Mouse (Mus musculus): ENCODE results near the gene Mthfd1. TPM values are rescaled to one million over a fixed set of nuclear protein-coding genes. Genes with fewer than 3 reads are reported as not detected.

Mthfd1 gene
- polyA plus RNA-seq, 1 experiment from 2014 or later = 48.6 TPM

DNA sequence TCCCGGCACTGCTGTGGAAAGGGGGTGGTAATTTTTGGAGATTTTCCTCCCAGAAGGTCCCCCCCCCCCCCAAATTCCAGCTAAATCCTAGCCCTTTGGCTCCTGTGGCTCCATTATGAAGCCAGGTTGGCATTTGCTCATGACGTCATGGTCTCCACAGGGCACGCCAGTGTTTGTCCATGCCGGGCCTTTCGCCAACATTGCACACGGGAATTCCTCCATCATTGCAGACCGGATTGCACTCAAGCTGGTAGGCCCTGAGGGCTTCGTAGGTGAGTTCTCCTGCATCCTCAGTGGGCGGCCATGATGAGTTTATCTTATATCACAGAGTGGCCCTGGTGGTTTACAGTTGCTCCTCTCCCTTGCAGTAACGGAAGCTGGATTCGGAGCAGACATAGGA, 48.4 kb downstream of the Mthfd1 start:
- Histone ChIP-seq H3K4me1 (replicated peaks) (peaks cover 33% of the 10 kb centered on the region), H3K27me3 (replicated peaks) (no peaks in the 10 kb centered on the region), H3K36me3 (peaks cover 56% of the 10 kb centered on the region), H3K9ac (no peak overlapping the region), H3K27ac (ENCODE audit: poor library complexity, severe bottlenecking) (no peak overlapping the region), H3K4me2 (no peak overlapping the region), H3K9me3 (replicated peaks) (no peaks in the 10 kb centered on the region), H3K4me3 (no peak overlapping the region)
- ATAC-seq (ENCODE audit: insufficient number of reproducible peaks, low FRiP score) = no peak; the same call in 1 of the 2 replicates
- 92% methylated on average over 11 of the region's 11 CpGs for WGBS

DNA sequence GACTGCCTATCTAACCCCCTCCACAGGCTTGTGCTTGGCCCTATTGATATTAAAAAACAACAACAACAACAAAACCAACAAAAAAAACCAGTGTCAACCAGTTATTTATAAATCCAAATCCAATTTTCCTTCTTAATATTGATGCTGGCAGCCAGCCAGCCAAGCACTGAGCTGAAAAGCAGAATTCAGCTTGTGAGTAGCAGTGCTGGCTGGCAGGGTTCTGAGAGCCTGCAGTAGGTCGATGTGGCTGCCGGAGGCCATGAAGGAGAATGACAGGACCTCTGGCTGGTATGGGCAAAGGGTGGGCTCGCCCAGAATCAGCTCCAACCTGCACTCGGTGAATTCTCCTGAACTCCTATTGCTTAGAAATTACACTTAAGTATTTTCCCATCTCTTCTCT, 49.1 kb downstream of the Mthfd1 start:
- ATAC-seq (ENCODE audit: insufficient number of reproducible peaks, low FRiP score) = no peak
- Histone ChIP-seq H3K4me2 (no peak overlapping the region), H3K4me3 (no peak overlapping the region), H3K9ac (no peak overlapping the region), H3K27me3 (replicated peaks) (no peaks in the 10 kb centered on the region), H3K4me1 (replicated peaks) (peaks cover 29% of the 10 kb centered on the region), H3K9me3 (replicated peaks) (no peaks in the 10 kb centered on the region), H3K27ac (ENCODE audit: poor library complexity, severe bottlenecking) (no peak overlapping the region), H3K36me3 (peaks cover 49% of the 10 kb centered on the region)
- WGBS = 67% methylated on average over 4 of the region's 4 CpGs

DNA sequence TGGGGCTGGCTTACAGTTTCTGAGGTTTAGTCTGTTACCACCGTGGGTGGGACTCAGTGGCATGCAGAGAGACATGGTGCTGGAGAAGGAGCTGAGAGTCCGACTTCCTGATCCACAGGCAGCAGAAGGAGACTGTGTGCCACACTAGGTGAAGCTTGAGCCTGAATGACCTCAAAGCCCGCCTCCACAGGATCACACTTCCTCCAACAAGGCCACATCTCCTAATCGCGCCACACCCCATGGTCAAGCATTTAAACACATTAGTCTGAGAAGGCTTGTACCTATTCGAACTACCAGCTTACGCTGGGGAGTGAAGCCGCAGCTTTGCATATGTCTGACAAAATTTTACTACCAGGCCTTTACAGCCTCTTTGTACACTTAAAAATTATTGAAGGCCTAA, 50.0 kb downstream of the Mthfd1 start:
- WGBS = 90% methylated on average over 8 of the region's 8 CpGs
- Histone ChIP-seq H3K27ac (ENCODE audit: poor library complexity, severe bottlenecking) (no peak overlapping the region), H3K9me3 (replicated peaks) (no peaks in the 10 kb centered on the region), H3K27me3 (replicated peaks) (no peaks in the 10 kb centered on the region), H3K9ac (no peak overlapping the region), H3K4me3 (no peak overlapping the region), H3K36me3 (peaks cover 46% of the 10 kb centered on the region), H3K4me1 (replicated peaks) (peaks cover 30% of the 10 kb centered on the region), H3K4me2 (no peak overlapping the region)
- ATAC-seq (ENCODE audit: insufficient number of reproducible peaks, low FRiP score) = no peak

DNA sequence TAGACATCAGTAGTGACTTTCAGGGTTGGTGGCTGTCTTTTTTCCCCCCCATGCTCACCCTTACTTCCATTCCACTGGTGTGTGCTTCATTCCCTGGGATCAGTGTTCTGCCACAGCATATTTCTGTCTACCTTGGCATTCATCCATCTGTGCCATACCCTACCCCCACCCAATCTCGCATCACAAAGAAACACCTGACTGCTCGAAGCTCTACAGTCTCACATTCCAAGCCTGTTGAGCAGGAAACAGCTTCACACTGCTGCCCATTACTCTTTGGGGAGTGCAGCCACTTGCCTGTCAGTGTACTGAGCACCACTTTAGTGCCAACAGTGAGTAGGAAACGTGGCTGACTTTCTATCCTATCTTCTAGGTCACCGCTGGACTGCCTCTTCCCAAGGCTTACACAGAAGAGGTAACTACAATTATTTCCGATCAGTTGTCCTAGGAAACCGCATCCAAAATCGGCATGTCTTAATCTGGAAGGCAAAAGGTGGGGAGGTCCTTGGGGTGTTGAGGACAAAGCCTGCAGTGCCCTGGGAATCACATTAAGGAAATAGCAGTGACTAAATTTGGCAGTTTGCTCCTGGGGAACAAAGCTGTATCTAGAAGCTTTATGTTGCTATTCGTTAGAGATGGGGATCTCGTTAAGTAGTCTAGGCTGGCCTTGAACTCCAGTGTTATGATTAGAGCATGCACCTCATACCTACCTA, 51.9 kb downstream of the Mthfd1 start:
- Histone ChIP-seq H3K27ac (ENCODE audit: poor library complexity, severe bottlenecking) (peak overlapping the region; percentile 79), H3K27me3 (replicated peaks) (no peaks in the 10 kb centered on the region), H3K36me3 (peaks cover 30% of the 10 kb centered on the region), H3K9me3 (replicated peaks) (no peaks in the 10 kb centered on the region), H3K9ac (no peak overlapping the region), H3K4me3 (no peak overlapping the region), H3K4me1 (replicated peaks) (peaks cover 49% of the 10 kb centered on the region), H3K4me2 (no peak overlapping the region)
- ATAC-seq (ENCODE audit: insufficient number of reproducible peaks, low FRiP score) = no peak
- 71% methylated on average over 9 of the region's 9 CpGs for WGBS

DNA sequence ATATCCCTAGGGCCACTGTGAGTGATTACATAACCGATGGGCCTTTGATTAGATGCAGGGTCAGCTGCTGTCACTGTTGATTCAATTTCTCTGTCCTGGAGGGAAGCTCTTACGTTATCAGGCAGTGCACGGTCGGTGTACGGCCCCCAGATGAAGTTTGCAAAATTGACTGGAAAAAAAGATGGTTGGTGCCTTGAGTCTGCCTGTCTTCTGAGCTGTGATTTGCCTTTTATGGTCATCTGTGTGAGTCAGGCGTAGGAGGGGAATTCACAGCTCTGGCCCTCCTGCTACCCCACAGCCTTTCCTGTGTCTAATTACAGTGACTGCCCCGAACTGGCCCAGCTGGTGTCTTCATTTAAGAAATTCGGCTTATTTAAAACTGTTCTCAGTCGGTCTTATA, 52.9 kb downstream of the Mthfd1 start:
- Histone ChIP-seq H3K9ac (no peak overlapping the region), H3K4me3 (no peak overlapping the region), H3K4me2 (no peak overlapping the region), H3K36me3 (peaks cover 26% of the 10 kb centered on the region), H3K27ac (ENCODE audit: poor library complexity, severe bottlenecking) (peak overlapping the region; percentile 79), H3K9me3 (replicated peaks) (no peaks in the 10 kb centered on the region), H3K27me3 (replicated peaks) (no peaks in the 10 kb centered on the region), H3K4me1 (replicated peaks) (peaks cover 51% of the 10 kb centered on the region)
- ATAC-seq (ENCODE audit: insufficient number of reproducible peaks, low FRiP score) = 0 out of 2 replicates have a peak, but pooled peaks have one; percentile 49
- WGBS = 19% methylated on average over 9 of the region's 9 CpGs

DNA sequence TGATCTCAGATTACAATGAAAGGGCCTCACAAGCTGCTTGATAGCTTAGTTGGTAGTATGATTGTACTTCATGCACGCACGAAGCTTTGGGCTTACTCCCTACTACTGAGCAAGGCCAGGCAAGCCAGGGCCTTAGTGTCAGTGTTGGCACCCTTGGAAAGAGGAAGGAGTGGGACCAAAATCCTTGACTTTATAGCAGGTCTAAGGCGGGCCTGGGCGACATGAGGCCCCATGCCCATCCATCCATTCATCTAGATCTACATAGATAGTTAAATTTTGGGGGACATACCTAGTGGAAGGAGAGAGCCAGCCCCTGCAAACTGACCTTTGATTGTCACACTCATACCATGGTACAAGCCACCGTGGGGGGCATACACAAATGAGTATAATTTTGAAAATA, 53.3 kb downstream of the Mthfd1 start:
- H3K9ac ChIP-seq = no peak overlapping the region
- no peaks in the 10 kb centered on the region for H3K27me3 ChIP-seq (replicated peaks)
- peaks cover 51% of the 10 kb centered on the region for H3K4me1 ChIP-seq (replicated peaks)
- H3K4me2 ChIP-seq = no peak overlapping the region
- no peak for ATAC-seq (ENCODE audit: insufficient number of reproducible peaks, low FRiP score)
- H3K9me3 ChIP-seq (replicated peaks) = no peaks in the 10 kb centered on the region
- H3K4me3 ChIP-seq = no peak overlapping the region
- peak overlapping the region; percentile 79 for H3K27ac ChIP-seq (ENCODE audit: poor library complexity, severe bottlenecking)
- H3K36me3 ChIP-seq = peaks cover 26% of the 10 kb centered on the region
- 77% methylated on average over 5 of the region's 5 CpGs for WGBS

DNA sequence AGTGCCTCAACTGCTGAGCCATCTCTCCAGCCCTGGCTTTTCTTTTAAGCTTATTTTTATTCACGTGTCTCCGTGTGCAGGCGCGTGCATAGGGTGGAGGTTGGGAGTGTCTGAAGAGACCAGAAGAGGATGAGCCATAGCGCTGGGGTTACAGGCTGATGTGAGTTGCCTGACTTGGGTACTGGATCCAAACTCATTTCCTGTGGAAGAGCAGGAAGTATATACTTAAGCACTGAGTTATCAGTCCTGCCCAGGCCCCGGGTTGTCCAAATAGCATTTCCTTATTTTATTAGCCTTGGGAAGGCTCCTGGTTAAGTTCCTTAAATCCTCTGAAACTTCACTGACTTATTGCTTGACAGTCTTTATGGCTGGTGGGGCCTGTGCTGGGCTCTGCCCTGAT, 54.9 kb downstream of the Mthfd1 start:
- WGBS = 62% methylated on average over 6 of the region's 6 CpGs
- peaks cover 51% of the 10 kb centered on the region for H3K4me1 ChIP-seq (replicated peaks)
- peaks cover 31% of the 10 kb centered on the region for H3K36me3 ChIP-seq
- ATAC-seq (ENCODE audit: insufficient number of reproducible peaks, low FRiP score) = no peak
- H3K9ac ChIP-seq = no peak overlapping the region
- no peaks in the 10 kb centered on the region for H3K27me3 ChIP-seq (replicated peaks)
- no peaks in the 10 kb centered on the region for H3K9me3 ChIP-seq (replicated peaks)
- H3K4me3 ChIP-seq = no peak overlapping the region
- H3K4me2 ChIP-seq = no peak overlapping the region
- H3K27ac ChIP-seq (ENCODE audit: poor library complexity, severe bottlenecking) = no peak overlapping the region

DNA sequence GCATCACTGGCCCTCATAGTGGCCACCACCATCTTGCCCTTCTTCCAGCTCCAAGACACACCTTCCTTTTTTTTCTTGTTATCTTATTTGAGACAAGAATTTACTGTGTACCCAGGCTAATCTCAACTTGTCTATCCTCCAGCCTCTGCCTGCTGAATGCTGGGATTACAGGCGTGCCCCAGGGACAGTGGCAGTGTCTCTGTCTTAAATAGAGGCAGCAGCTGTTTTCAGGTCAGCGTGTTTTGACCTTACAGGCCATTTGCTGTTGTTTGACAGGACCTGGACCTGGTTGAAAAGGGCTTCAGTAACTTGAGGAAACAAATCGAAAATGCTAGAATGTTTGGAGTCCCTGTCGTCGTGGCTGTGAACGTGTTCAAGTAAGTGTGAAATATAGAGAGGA, 55.5 kb downstream of the Mthfd1 start:
- Histone ChIP-seq H3K27me3 (replicated peaks) (no peaks in the 10 kb centered on the region), H3K9ac (no peak overlapping the region), H3K4me1 (replicated peaks) (peaks cover 51% of the 10 kb centered on the region), H3K9me3 (replicated peaks) (no peaks in the 10 kb centered on the region), H3K4me2 (no peak overlapping the region), H3K36me3 (peaks cover 32% of the 10 kb centered on the region), H3K27ac (ENCODE audit: poor library complexity, severe bottlenecking) (no peak overlapping the region), H3K4me3 (no peak overlapping the region)
- 53% methylated on average over 6 of the region's 6 CpGs for WGBS
- no peak for ATAC-seq (ENCODE audit: insufficient number of reproducible peaks, low FRiP score)

DNA sequence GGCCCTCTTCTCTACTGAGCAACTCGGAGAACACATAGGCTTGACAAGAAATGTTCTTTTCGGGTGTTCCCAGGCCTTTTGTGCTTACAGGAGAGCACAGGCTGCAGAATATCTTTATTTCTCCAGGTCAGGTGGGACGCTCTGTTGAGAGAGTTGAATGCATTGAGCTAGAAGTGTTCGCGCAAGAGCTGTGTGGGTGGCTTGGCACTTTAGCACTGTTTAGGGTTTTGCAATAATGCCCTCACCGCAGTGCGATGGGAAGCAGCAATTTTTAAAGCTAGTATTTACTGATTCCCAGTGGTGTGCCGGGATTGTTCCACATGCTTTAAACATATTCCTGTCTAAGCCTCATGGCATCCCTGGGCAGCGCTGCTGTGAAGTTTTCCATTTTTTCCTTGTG, 56.1 kb downstream of the Mthfd1 start:
- H3K27ac ChIP-seq (ENCODE audit: poor library complexity, severe bottlenecking) = no peak overlapping the region
- 87% methylated on average over 9 of the region's 9 CpGs for WGBS
- no peaks in the 10 kb centered on the region for H3K9me3 ChIP-seq (replicated peaks)
- no peak overlapping the region for H3K4me2 ChIP-seq
- no peak overlapping the region for H3K4me3 ChIP-seq
- peaks cover 31% of the 10 kb centered on the region for H3K36me3 ChIP-seq
- H3K27me3 ChIP-seq (replicated peaks) = no peaks in the 10 kb centered on the region
- H3K9ac ChIP-seq = no peak overlapping the region
- peaks cover 50% of the 10 kb centered on the region for H3K4me1 ChIP-seq (replicated peaks)
- ATAC-seq (ENCODE audit: insufficient number of reproducible peaks, low FRiP score) = no peak

DNA sequence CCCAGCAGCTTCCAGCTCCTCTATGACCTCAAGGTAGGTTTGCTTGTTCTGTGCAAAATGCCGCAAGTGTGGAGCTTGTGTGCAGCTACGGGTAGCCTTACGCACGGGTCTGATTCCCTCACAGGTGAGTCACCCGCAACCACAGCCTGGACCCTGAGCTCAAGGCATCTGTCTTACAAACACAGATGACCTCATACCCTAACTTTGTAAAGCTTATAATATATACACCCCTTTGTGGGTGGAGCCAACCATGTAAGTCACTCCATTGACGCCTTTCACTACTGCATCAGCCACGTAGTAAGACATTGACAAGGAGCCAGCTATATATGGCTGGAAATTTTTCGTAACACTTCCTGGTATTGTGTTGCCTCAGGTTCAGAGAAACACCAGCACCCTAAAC, 56.9 kb downstream of the Mthfd1 start:
- H3K9ac ChIP-seq = no peak overlapping the region
- peaks cover 31% of the 10 kb centered on the region for H3K36me3 ChIP-seq
- no peak overlapping the region for H3K27ac ChIP-seq (ENCODE audit: poor library complexity, severe bottlenecking)
- no peak for ATAC-seq (ENCODE audit: insufficient number of reproducible peaks, low FRiP score)
- peaks cover 48% of the 10 kb centered on the region for H3K4me1 ChIP-seq (replicated peaks)
- no peaks in the 10 kb centered on the region for H3K9me3 ChIP-seq (replicated peaks)
- WGBS = 69% methylated on average over 8 of the region's 8 CpGs
- H3K4me3 ChIP-seq = no peak overlapping the region
- H3K27me3 ChIP-seq (replicated peaks) = no peaks in the 10 kb centered on the region
- H3K4me2 ChIP-seq = no peak overlapping the region

DNA sequence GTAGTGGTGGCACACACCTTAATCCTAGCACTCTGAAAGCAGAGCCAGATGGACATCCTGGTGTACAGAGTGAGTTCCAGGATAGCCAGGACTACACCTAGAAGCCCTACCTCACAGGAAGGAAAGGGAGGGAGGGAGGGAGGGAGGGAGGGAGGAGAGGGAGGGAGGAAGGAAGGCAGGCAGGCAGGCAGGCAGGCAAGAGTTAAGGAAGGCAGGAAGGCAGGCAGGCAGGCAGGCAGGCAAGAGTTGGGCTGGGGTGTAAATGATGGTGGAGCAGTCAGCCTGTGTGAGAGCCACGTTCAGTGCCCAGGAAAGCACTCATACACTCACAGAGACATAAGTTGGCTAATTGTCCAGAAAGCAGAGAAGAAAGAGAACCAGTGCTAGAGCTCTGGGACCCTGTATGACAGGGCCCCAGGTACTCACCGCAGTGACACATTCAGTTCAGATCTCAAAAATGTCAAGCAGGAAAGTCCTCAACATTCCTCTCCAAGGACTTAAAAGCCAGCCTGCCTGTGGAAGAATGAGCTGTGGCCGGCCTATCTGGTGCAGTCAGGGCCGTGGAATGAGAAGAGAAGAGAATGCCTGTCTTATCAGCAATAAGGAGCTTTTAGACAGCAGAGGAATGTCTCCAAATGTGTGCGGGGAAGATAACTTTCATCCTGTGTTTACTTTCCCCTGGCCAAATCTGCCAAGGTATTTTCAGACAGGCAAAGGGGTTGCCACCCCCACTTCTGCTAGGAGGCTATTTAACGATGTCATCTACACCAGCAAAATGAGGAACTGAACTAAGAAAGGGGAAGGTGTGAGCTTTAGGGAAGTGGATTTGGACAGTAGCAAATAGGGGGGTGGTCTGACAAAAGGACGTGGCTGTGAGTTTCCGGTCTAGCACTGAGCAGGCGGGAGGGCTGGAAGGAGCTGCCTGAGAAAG, 63.4 kb downstream of the Mthfd1 start:
- peak; percentile 89 for ATAC-seq (ENCODE audit: insufficient number of reproducible peaks, low FRiP score)
- H3K27ac ChIP-seq (ENCODE audit: poor library complexity, severe bottlenecking) = peak overlapping the region; percentile 96
- H3K27me3 ChIP-seq (replicated peaks) = no peaks in the 10 kb centered on the region
- no peak overlapping the region for H3K4me3 ChIP-seq
- peaks cover 45% of the 10 kb centered on the region for H3K4me1 ChIP-seq (replicated peaks)
- peak overlapping the region; percentile 51 for H3K4me2 ChIP-seq
- H3K36me3 ChIP-seq = peaks cover 35% of the 10 kb centered on the region
- peak overlapping the region; percentile 42 for H3K9ac ChIP-seq
- no peaks in the 10 kb centered on the region for H3K9me3 ChIP-seq (replicated peaks)
- 3% methylated on average over 9 of the region's 9 CpGs for WGBS

Measured in heart, embryonic 12.5 days (tissue).